Mouse (Mus musculus) C2C12 (cell line): ENCODE results near the gene Asf1b. TPM values are rescaled to one million over a fixed set of nuclear protein-coding genes. Genes with fewer than 3 reads are reported as not detected.

Experiments
- H3K27me3 ChIP-seq: one replicate; pipeline ENCODE4 v1.6.1; 2011; ENCODE audit not compliant: control insufficient read depth, insufficient read depth, insufficient read length
- H3K36me3 ChIP-seq: one replicate; pipeline ENCODE4 v1.6.1; 2011; ENCODE audit not compliant: control insufficient read depth, insufficient read depth
- H3K4me3 ChIP-seq: one replicate; pipeline ENCODE4 v1.5.1; 2011; ENCODE audit warnings: mild to moderate bottlenecking, control low read depth; ENCODE audit not compliant: poor library complexity, insufficient read depth, severe bottlenecking
- H3K79me2 ChIP-seq: one replicate; pipeline ENCODE4 v1.6.1; 2011; ENCODE audit not compliant: control insufficient read depth, insufficient read depth
- H3K79me3 ChIP-seq: one replicate; pipeline ENCODE4 v1.6.1; 2011; ENCODE audit warnings: low read depth, control low read depth
- H3ac ChIP-seq: one replicate; pipeline ENCODE3; 2011; ENCODE audit warnings: low read depth; ENCODE audit not compliant: control insufficient read depth, insufficient read length
- CEBPB ChIP-seq: IDR thresholded peaks from one replicate; pipeline ENCODE4 v1.6.1; 2011; ENCODE audit warnings: low read depth, mild to moderate bottlenecking, control low read depth, moderate library complexity
- CTCF ChIP-seq: IDR thresholded peaks from one replicate; pipeline ENCODE4 v1.5.1; 2011; ENCODE audit not compliant: control insufficient read depth, insufficient read depth, insufficient read length
- FOSL1 ChIP-seq: IDR thresholded peaks from one replicate; pipeline ENCODE4 v1.8.0; 2011; ENCODE audit warnings: mild to moderate bottlenecking, low read length; ENCODE audit not compliant: poor library complexity, insufficient read depth, severe bottlenecking
- MAX ChIP-seq: IDR thresholded peaks from one replicate; pipeline ENCODE4 v1.6.1; 2011; ENCODE audit warnings: mild to moderate bottlenecking, control low read depth
- MYOD1 ChIP-seq: IDR thresholded peaks from one replicate; pipeline ENCODE4 v1.6.1; 2011; ENCODE audit warnings: low read depth; ENCODE audit not compliant: control insufficient read depth, insufficient read length
- MYOG ChIP-seq: IDR thresholded peaks from one replicate; pipeline ENCODE4 v1.6.1; 2011; ENCODE audit not compliant: control insufficient read depth, insufficient read length; ENCODE audit errors: extremely low read depth
- USF1 ChIP-seq: IDR thresholded peaks from one replicate; pipeline ENCODE4 v1.6.1; 2011; ENCODE audit warnings: low read depth, mild to moderate bottlenecking, control low read depth, moderate library complexity
- microRNA-seq: library from miRNA; unstranded; fragments of <30 nt; microRNA quantifications from one replicate; pipeline ENCODE4, GENCODE M21; 2019; ENCODE audit warnings: borderline microRNAs expressed
- polyA plus RNA-seq: library from polyadenylated mRNA; unstranded; fragments of >200 nt; fragmentation: generic; extraction: Trizol; gene quantifications from one replicate; pipeline ENCODE4 v1.2.1, GENCODE M21; 2012; ENCODE audit warnings: missing spikeins

The Asf1b gene
- polyA plus RNA-seq, 1 experiment: 140 TPM

GRCm38 (mm10) chr8:84011705-84012498 lies 56.6 kb downstream of the Asf1b start, which contains the start of gene 2210011C24Rik:
TSS of gene 2210011C24Rik (minus strand) at chr8:84012171.
- Histone ChIP-seq H3K27me3 (peaks cover 3% of the 10 kb centered on the region), H3K79me3 (no peaks in the 10 kb centered on the region), H3K79me2 (no peaks in the 10 kb centered on the region), H3ac (peak within 1 kb of the TSS; percentile 55), H3K36me3 (no peaks in the 10 kb centered on the region), H3K4me3 (peak within 1 kb of the TSS; percentile 11)
- TF ChIP-seq MYOG (no peak), CTCF (no peak), MAX (no peak), USF1 (no peak), CEBPB (no peak), FOSL1 (no peak)

- no peak for TF ChIP-seq MYOD1
- no peak for TF ChIP-seq MAX
- TF ChIP-seq MYOG: no peak
- TF ChIP-seq CEBPB: no peak
- no peak for TF ChIP-seq FOSL1
- TF ChIP-seq USF1: no peak
- no peak for TF ChIP-seq CTCF
- no peak overlapping the region for H3ac ChIP-seq
- no peaks in the 10 kb centered on the region for H3K79me3 ChIP-seq
- no peak overlapping the region for H3K4me3 ChIP-seq
- H3K27me3 ChIP-seq: peaks cover 3% of the 10 kb centered on the region
- H3K79me2 ChIP-seq: no peaks in the 10 kb centered on the region
- no peaks in the 10 kb centered on the region for H3K36me3 ChIP-seq
Measured at GRCm38 (mm10) chr8:84012499-84013165, 57.3 kb downstream of the Asf1b start.

- Histone ChIP-seq H3K27me3 (peaks cover 3% of the 10 kb centered on the region), H3K79me3 (no peaks in the 10 kb centered on the region)
Measured at GRCm38 (mm10) chr8:84015833-84016232, 60.5 kb downstream of the Asf1b start.

GRCm38 (mm10) chr8:84019738-84020137 lies 64.4 kb downstream of the Asf1b start:
- TF ChIP-seq MYOG (no peak), MAX (no peak), FOSL1 (no peak), CTCF (no peak), CEBPB (no peak)

More at GRCm38 (mm10) chr8:84015833-84016232, 60.5 kb downstream of the Asf1b start:
- TF ChIP-seq FOSL1 (no peak), MYOG (no peak), CEBPB (no peak), CTCF (no peak), USF1 (no peak), MYOD1 (no peak), MAX (no peak)
- Histone ChIP-seq H3K36me3 (no peaks in the 10 kb centered on the region), H3K4me3 (no peak overlapping the region), H3ac (no peak overlapping the region), H3K79me2 (no peaks in the 10 kb centered on the region)

More at GRCm38 (mm10) chr8:84019738-84020137, 64.4 kb downstream of the Asf1b start:
- Histone ChIP-seq H3ac (no peak overlapping the region), H3K79me3 (no peaks in the 10 kb centered on the region), H3K79me2 (no peaks in the 10 kb centered on the region), H3K36me3 (no peaks in the 10 kb centered on the region), H3K27me3 (no peaks in the 10 kb centered on the region), H3K4me3 (no peak overlapping the region)

Small RNA genes lying within 50 kb of the gene (microRNA-seq; reads per million reads assigned to microRNA genes)
- gene Gm44330: not detected
- not detected for gene Gm44450
- gene Mir1199: 1.6 reads per million, percentile 35 among the genes with 10 or more reads in this experiment
- 0.20 reads per million for gene Mir8111

Other genes with a start within 250 kb of the Asf1b start
- 271 TPM for gene Ddx39, start 240.3 kb upstream of the Asf1b start, polyA plus RNA-seq
- 114 TPM for gene Adgre5, start 214.2 kb upstream of the Asf1b start, polyA plus RNA-seq
- gene Adgrl1, start 55.4 kb upstream of the Asf1b start, polyA plus RNA-seq: 16.6 TPM
- 0.08 TPM for gene Gm10644, start 302 bp upstream of the Asf1b start, polyA plus RNA-seq
- 75.1 TPM for gene Prkaca, start 17.5 kb downstream of the Asf1b start, polyA plus RNA-seq
- 69.7 TPM for gene Samd1, start 42.2 kb downstream of the Asf1b start, polyA plus RNA-seq
- 0.12 TPM for gene 1700067K01Rik, start 46.0 kb downstream of the Asf1b start, polyA plus RNA-seq
- gene 2210011C24Rik, start 56.7 kb downstream of the Asf1b start, polyA plus RNA-seq: 1.5 TPM
- 3.5 TPM for gene Palm3, start 66.0 kb downstream of the Asf1b start, polyA plus RNA-seq
- 0.49 TPM for gene Il27ra, start 87.1 kb downstream of the Asf1b start, polyA plus RNA-seq
- gene Rln3, start 89.5 kb downstream of the Asf1b start, polyA plus RNA-seq: not detected
- 0.49 TPM for gene Gm10643, start 109.6 kb downstream of the Asf1b start, polyA plus RNA-seq
- 9.8 TPM for gene Rfx1, start 111.3 kb downstream of the Asf1b start, polyA plus RNA-seq
- gene Dcaf15, start 149.3 kb downstream of the Asf1b start, polyA plus RNA-seq: 45.2 TPM
- 10.3 TPM for gene Podnl1, start 170.5 kb downstream of the Asf1b start, polyA plus RNA-seq
- gene Cc2d1a, start 192.4 kb downstream of the Asf1b start, polyA plus RNA-seq: 25.2 TPM
- 0.61 TPM for gene 4930432K21Rik, start 192.5 kb downstream of the Asf1b start, polyA plus RNA-seq
- 1.1 TPM for gene Nanos3, start 229.7 kb downstream of the Asf1b start, polyA plus RNA-seq